ENCODE assay signal across 10 mouse cellular contexts in the genomic region with DNA sequence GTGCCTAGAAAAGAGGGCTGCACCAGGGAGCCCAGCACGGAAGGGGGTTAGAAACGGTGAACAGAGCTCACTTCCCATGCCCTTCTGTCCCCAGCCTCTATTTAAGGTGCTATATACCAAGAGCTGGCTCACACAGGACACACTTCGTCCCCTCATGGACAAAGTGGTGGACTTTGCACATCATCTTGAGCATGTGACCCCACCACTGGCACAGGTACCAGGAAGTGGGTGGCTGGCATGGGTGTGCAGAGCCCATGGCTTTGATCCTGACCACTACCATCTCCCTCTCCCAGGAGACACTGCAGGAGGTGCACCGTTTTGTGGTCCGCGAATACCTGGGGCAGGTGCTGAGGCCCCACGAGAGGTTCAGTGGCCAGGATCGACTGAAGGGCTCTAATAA. TPM values are rescaled to one million over a fixed set of nuclear protein-coding genes. Genes with fewer than 3 reads are reported as not detected.
DNase-seq lines count a peak whose midpoint lies in the region; ATAC-seq and TF ChIP-seq lines count a peak whose summit lies in the region.
"Had no signal": no experiment of that assay in that cellular context is flagged by ENCODE, and none has a peak within 500 bp of the region (broad histone marks: within the 10 kb centered on the region; RNA-seq: fewer than 3 reads in every experiment).

No protein-coding gene starts in this region.

- H3K9me3 ChIP-seq in midbrain, embryonic 12.5 days, result no peaks in the 10 kb centered on the region
- no peaks in the 10 kb centered on the region for H3K9me3 ChIP-seq in midbrain, postnatal 0 days (ENCODE audit: low read length)
- no peaks in the 10 kb centered on the region for H3K9me3 ChIP-seq in kidney, embryonic 15.5 days (replicated peaks)

- no peaks in the 10 kb centered on the region for H3K36me3 ChIP-seq in midbrain, embryonic 12.5 days
- no peaks in the 10 kb centered on the region for H3K36me3 ChIP-seq in midbrain, postnatal 0 days (ENCODE audit: insufficient read depth, low read length)
- H3K36me3 ChIP-seq in kidney, embryonic 15.5 days, result no peaks in the 10 kb centered on the region
- H3K36me3 ChIP-seq in small intestine, adult 2 months (ENCODE audit: control insufficient read depth, insufficient read depth, low read length), result peaks cover 41% of the 10 kb centered on the region

- TF ChIP-seq POLR2A in small intestine, adult 2 months (IDR thresholded peaks at IDR 0.05; ENCODE audit: low read depth, low read length), result peak; percentile 5; the same call in 1 of the 2 replicates

- WGBS in midbrain, embryonic 12.5 days, result 12% methylated on average over 8 of the region's 8 CpGs
- 17% methylated on average over 8 of the region's 8 CpGs for WGBS in midbrain, postnatal 0 days
- WGBS in kidney, embryonic 15.5 days, result 19% methylated on average over 8 of the region's 8 CpGs
- WGBS in small intestine, adult 2 months, result 17% methylated on average over 8 of the region's 8 CpGs

- H3K27me3 ChIP-seq in midbrain, embryonic 12.5 days, result peaks cover 99% of the 10 kb centered on the region
- H3K27me3 ChIP-seq in midbrain, postnatal 0 days (ENCODE audit: insufficient read depth, low read length), result peaks cover 42% of the 10 kb centered on the region
- peaks cover 51% of the 10 kb centered on the region for H3K27me3 ChIP-seq in kidney, embryonic 15.5 days
- H3K27me3 ChIP-seq in small intestine, adult 2 months (ENCODE audit: control insufficient read depth, insufficient read depth, low read length), result no peaks in the 10 kb centered on the region

- peak overlapping the region; percentile 87; the same call in 1 of the 2 replicates for H3K27ac ChIP-seq in gastrocnemius, adult 2 months
- no peak overlapping the region for H3K27ac ChIP-seq in midbrain, embryonic 12.5 days (replicated peaks)
- H3K27ac ChIP-seq in midbrain, postnatal 0 days (ENCODE audit: low read depth, low read length), result no peak overlapping the region
- H3K27ac ChIP-seq in kidney, embryonic 15.5 days, result peak overlapping the region; percentile 89; the same call in 1 of the 2 replicates
- peak overlapping the region; percentile 91 for H3K27ac ChIP-seq in small intestine, adult 2 months (ENCODE audit: insufficient read depth, low read depth, low read length)

- DNase-seq in gastrocnemius, adult 2 months, result no peak
- DNase-seq in gastrocnemius, postnatal 10 days, result no peak
- no peak for DNase-seq in midbrain, postnatal 0 days (ENCODE audit: low spot score)
- DNase-seq in spleen, adult 12 weeks (ENCODE audit: low spot score), result no peak
- DNase-seq: gastrocnemius, postnatal 36 days; lung, adult 18-20 months had no signal

- H3K4me1 ChIP-seq in midbrain, embryonic 12.5 days, result peaks cover 22% of the 10 kb centered on the region
- peaks cover 7% of the 10 kb centered on the region; the same call in 1 of the 2 replicates for H3K4me1 ChIP-seq in midbrain, postnatal 0 days (ENCODE audit: insufficient read depth, low read length)
- H3K4me1 ChIP-seq in kidney, embryonic 15.5 days, result peaks cover 90% of the 10 kb centered on the region
- peaks cover 54% of the 10 kb centered on the region for H3K4me1 ChIP-seq in small intestine, adult 2 months (ENCODE audit: control insufficient read depth, insufficient read depth, insufficient read length, low read length)

- H3K9ac ChIP-seq in midbrain, embryonic 12.5 days (replicated peaks), result no peak overlapping the region
- no peak overlapping the region for H3K9ac ChIP-seq in midbrain, postnatal 0 days (replicated peaks; ENCODE audit: low read length, poor library complexity, severe bottlenecking)
- no peak overlapping the region for H3K9ac ChIP-seq in kidney, embryonic 15.5 days

- ATAC-seq in midbrain, embryonic 12.5 days (ENCODE audit: low FRiP score, low read depth), result no peak
- ATAC-seq in midbrain, postnatal 0 days (ENCODE audit: low FRiP score), result no peak
- no peak for ATAC-seq in kidney, embryonic 15.5 days (replicated peaks; ENCODE audit: low FRiP score)
- ATAC-seq in inflammation-experienced regulatory T-cells, adult 6 months, result no peak

- intact Hi-C loops in gastrocnemius, adult 2 months (cut with DNase I), result no loop called here

- no peak overlapping the region for H3K4me3 ChIP-seq in gastrocnemius, adult 2 months
- H3K4me3 ChIP-seq in midbrain, embryonic 12.5 days, result no peak overlapping the region
- H3K4me3 ChIP-seq in midbrain, postnatal 0 days (ENCODE audit: low read depth, low read length), result no peak overlapping the region
- H3K4me3 ChIP-seq in kidney, embryonic 15.5 days (replicated peaks), result no peak overlapping the region
- H3K4me3 ChIP-seq in small intestine, adult 2 months (ENCODE audit: low read depth, low read length), result peak overlapping the region; percentile 60

- peak overlapping the region; percentile 70; the same call in 1 of the 2 replicates for H3K4me2 ChIP-seq in midbrain, embryonic 12.5 days (replicated peaks)
- H3K4me2 ChIP-seq in midbrain, postnatal 0 days (ENCODE audit: low read depth, low read length, poor library complexity, severe bottlenecking), result no peak overlapping the region
- peak overlapping the region; percentile 83 for H3K4me2 ChIP-seq in kidney, embryonic 15.5 days

- TF ChIP-seq CTCF in gastrocnemius, adult 2 months (IDR thresholded peaks at IDR 0.05), result no peak
- no peak for TF ChIP-seq CTCF in midbrain, postnatal 0 days (IDR thresholded peaks at IDR 0.05)
- no peak for TF ChIP-seq CTCF in small intestine, adult 2 months (IDR thresholded peaks at IDR 0.05; ENCODE audit: extremely low read depth, insufficient read length, insufficient replicate concordance, low read depth, low read length)

RNA-seq across cellular contexts. Expression of a gene that starts 11.5 kb away (rescaled TPM):
- 1 to 10 TPM in 1 of 2 experiments, under 1 TPM in 1; 0.56 to 1.5 TPM for total RNA-seq in gastrocnemius, adult 2 months (2021)
- 10 to 100 TPM; 20.3 to 26.0 TPM for total RNA-seq in gastrocnemius, postnatal 10 days (2021)
- polyA plus RNA-seq in midbrain, embryonic 12.5 days (2016; fragmentation: Nextera tagmentation; extraction: Ambion mirVana), result 2.7 and 4.1 TPM in 2 replicates
- total RNA-seq in midbrain, postnatal 0 days (2014; rRNA removed), result 2.4 and 3.3 TPM in 2 replicates
- polyA plus RNA-seq in midbrain, postnatal 0 days (2015; fragmentation: Nextera tagmentation; extraction: Ambion mirVana), result 1.7 and 2.8 TPM in 2 replicates
- polyA plus RNA-seq in kidney, embryonic 15.5 days (2015; fragmentation: Nextera tagmentation; extraction: Ambion mirVana), result 16.8 and 17.8 TPM in 2 replicates
- polyA plus RNA-seq in small intestine, adult 2 months (2012; rRNA removed), result 356 and 552 TPM in 2 replicates
- not detected for polyA plus RNA-seq in inflammation-experienced regulatory T-cells, adult 6 months (2017; shearing (Covaris generic))

RNA-seq across cellular contexts. Expression of a gene that starts 13.9 kb away (rescaled TPM):
- total RNA-seq in gastrocnemius, adult 2 months (2021), result 10 to 100 TPM; 29.1 to 54.8 TPM
- 10 to 100 TPM; 37.0 to 47.7 TPM for total RNA-seq in gastrocnemius, postnatal 10 days (2021)
- polyA plus RNA-seq in midbrain, embryonic 12.5 days (2016; fragmentation: Nextera tagmentation; extraction: Ambion mirVana), result 1.2 and 1.5 TPM in 2 replicates
- 1.5 and 3.8 TPM in 2 replicates for total RNA-seq in midbrain, postnatal 0 days (2014; rRNA removed)
- polyA plus RNA-seq in midbrain, postnatal 0 days (2015; fragmentation: Nextera tagmentation; extraction: Ambion mirVana), result 0.38 and 0.49 TPM in 2 replicates
- polyA plus RNA-seq in kidney, embryonic 15.5 days (2015; fragmentation: Nextera tagmentation; extraction: Ambion mirVana), result 19.5 and 22.9 TPM in 2 replicates
- 10.2 and 16.4 TPM in 2 replicates for polyA plus RNA-seq in small intestine, adult 2 months (2012; rRNA removed)
- not detected for polyA plus RNA-seq in inflammation-experienced regulatory T-cells, adult 6 months (2017; shearing (Covaris generic))

RNA-seq across cellular contexts. Expression of a gene that starts 21.8 kb away (rescaled TPM):
- total RNA-seq in gastrocnemius, adult 2 months (2021), result not detected
- total RNA-seq in gastrocnemius, postnatal 10 days (2021), result under 1 TPM in 1 of 2 experiments, not detected in 1; 0.70 TPM
- polyA plus RNA-seq in midbrain, embryonic 12.5 days (2016; fragmentation: Nextera tagmentation; extraction: Ambion mirVana), result 0.47 TPM in 1 of 2 replicates, not detected in the other
- 4.4 and 6.4 TPM in 2 replicates for total RNA-seq in midbrain, postnatal 0 days (2014; rRNA removed)
- polyA plus RNA-seq in midbrain, postnatal 0 days (2015; fragmentation: Nextera tagmentation; extraction: Ambion mirVana), result 18.2 and 19.9 TPM in 2 replicates
- polyA plus RNA-seq in kidney, embryonic 15.5 days (2015; fragmentation: Nextera tagmentation; extraction: Ambion mirVana), result 5.5 and 7.0 TPM in 2 replicates
- polyA plus RNA-seq in small intestine, adult 2 months (2012; rRNA removed), result not detected in 2 replicates
- 1 to 10 TPM in 1 of 3 experiments, not detected in 2; 3.5 TPM for polyA plus RNA-seq in inflammation-experienced regulatory T-cells, adult 6 months (2017; shearing (Covaris generic))
- total RNA-seq: gastrocnemius, postnatal 36 days had no signal

RNA-seq across cellular contexts. Expression of a gene that starts 50.8 kb away (rescaled TPM):
- total RNA-seq in gastrocnemius, adult 2 months (2021), result 10 to 100 TPM; 16.3 to 24.3 TPM
- 10 to 100 TPM; 48.3 to 55.8 TPM for total RNA-seq in gastrocnemius, postnatal 10 days (2021)
- 39.4 and 40.5 TPM in 2 replicates for polyA plus RNA-seq in midbrain, embryonic 12.5 days (2016; fragmentation: Nextera tagmentation; extraction: Ambion mirVana)
- total RNA-seq in midbrain, postnatal 0 days (2014; rRNA removed), result 190 and 259 TPM in 2 replicates
- polyA plus RNA-seq in midbrain, postnatal 0 days (2015; fragmentation: Nextera tagmentation; extraction: Ambion mirVana), result 35.4 and 36.4 TPM in 2 replicates
- 31.9 and 40.0 TPM in 2 replicates for polyA plus RNA-seq in kidney, embryonic 15.5 days (2015; fragmentation: Nextera tagmentation; extraction: Ambion mirVana)
- 190 and 472 TPM in 2 replicates for polyA plus RNA-seq in small intestine, adult 2 months (2012; rRNA removed)
- 1 to 10 TPM in 1 of 3 experiments, under 1 TPM in 2; 0.19 to 1.3 (median 0.67) TPM for polyA plus RNA-seq in inflammation-experienced regulatory T-cells, adult 6 months (2017; shearing (Covaris generic))

RNA-seq across cellular contexts. Expression of a gene that starts 57.3 kb away (rescaled TPM):
- under 1 TPM; 0.20 to 0.33 TPM for total RNA-seq in gastrocnemius, adult 2 months (2021)
- total RNA-seq in gastrocnemius, postnatal 10 days (2021), result 1 to 10 TPM; 4.7 to 6.5 TPM
- polyA plus RNA-seq in midbrain, embryonic 12.5 days (2016; fragmentation: Nextera tagmentation; extraction: Ambion mirVana), result 2.3 and 3.5 TPM in 2 replicates
- 9.6 and 12.6 TPM in 2 replicates for total RNA-seq in midbrain, postnatal 0 days (2014; rRNA removed)
- 8.4 and 9.7 TPM in 2 replicates for polyA plus RNA-seq in midbrain, postnatal 0 days (2015; fragmentation: Nextera tagmentation; extraction: Ambion mirVana)
- 91.7 and 93.3 TPM in 2 replicates for polyA plus RNA-seq in kidney, embryonic 15.5 days (2015; fragmentation: Nextera tagmentation; extraction: Ambion mirVana)
- 0.43 and 0.53 TPM in 2 replicates for polyA plus RNA-seq in small intestine, adult 2 months (2012; rRNA removed)
- polyA plus RNA-seq in inflammation-experienced regulatory T-cells, adult 6 months (2017; shearing (Covaris generic)), result not detected

Comparison
In these comparisons a context has a peak if more than half of its experiments do, and no peak if none do; other contexts are left out.
1. H3K27ac ChIP-seq: peak in gastrocnemius, adult 2 months (single experiment), kidney, embryonic 15.5 days (single experiment) and small intestine, adult 2 months (single experiment); none in midbrain, embryonic 12.5 days (single experiment) and midbrain, postnatal 0 days (single experiment).
2. RNA of a gene that starts 11.5 kb away (polyA plus RNA-seq): 356 to 552 TPM in small intestine, adult 2 months; 16.8 to 17.8 TPM in kidney, embryonic 15.5 days, 2.7 to 4.1 TPM in midbrain, embryonic 12.5 days, 1.7 to 2.8 TPM in midbrain, postnatal 0 days and not detected in inflammation-experienced regulatory T-cells, adult 6 months; every median in the first group is over 10 times any median in the second.